Mouse (Mus musculus): ENCODE results near the gene Six1.
"Not testable (repeated sequence)": the region's sequence is repeated elsewhere in the genome, so short reads cannot be mapped to it uniquely, and the experiment has no call there.

Gene Six1

GRCm38 (mm10) chr12:73034901-73035895 is 18.5 kb downstream of the Six1 start:
- DNase-seq (ENCODE audit: low spot score) = peak; percentile 57

GRCm38 (mm10) chr12:73032665-73033064 is 21.0 kb downstream of the Six1 start:
- DNase-seq (ENCODE audit: low spot score) = no peak

GRCm38 (mm10) chr12:73031315-73031714 is 22.4 kb downstream of the Six1 start:
- DNase-seq (ENCODE audit: low spot score) = no peak

GRCm38 (mm10) chr12:73025490-73025889 is 28.2 kb downstream of the Six1 start:
- DNase-seq (ENCODE audit: low spot score) = no peak

GRCm38 (mm10) chr12:73020941-73021340 is 32.7 kb downstream of the Six1 start:
- peak; percentile 89 for DNase-seq (ENCODE audit: low spot score)

- DNase-seq (ENCODE audit: low spot score) = no peak
Measured at GRCm38 (mm10) chr12:73020422-73020821, 33.3 kb downstream of the Six1 start.

GRCm38 (mm10) chr12:73018838-73019237 is 34.8 kb downstream of the Six1 start:
- DNase-seq (ENCODE audit: low spot score) = no peak

GRCm38 (mm10) chr12:73016171-73016570 is 37.5 kb downstream of the Six1 start:
- DNase-seq (ENCODE audit: low spot score) = no peak

- DNase-seq (ENCODE audit: low spot score) = no peak
Measured at GRCm38 (mm10) chr12:73014311-73014710, 39.4 kb downstream of the Six1 start.

- no peak for DNase-seq (ENCODE audit: low spot score)
Measured at GRCm38 (mm10) chr12:73012824-73013223, 40.9 kb downstream of the Six1 start.

- DNase-seq (ENCODE audit: low spot score) = no peak
Measured at GRCm38 (mm10) chr12:73012136-73012785, 41.4 kb downstream of the Six1 start.

GRCm38 (mm10) chr12:73002903-73003302 is 50.8 kb downstream of the Six1 start:
- not testable (repeated sequence) for DNase-seq (ENCODE audit: low spot score)

GRCm38 (mm10) chr12:73002281-73002680 is 51.4 kb downstream of the Six1 start:
- not testable (repeated sequence) for DNase-seq (ENCODE audit: low spot score)

GRCm38 (mm10) chr12:72998105-72999001 is 55.3 kb downstream of the Six1 start:
- DNase-seq (ENCODE audit: low spot score) = no peak

GRCm38 (mm10) chr12:72996646-72997045 is 57.0 kb downstream of the Six1 start:
- DNase-seq (ENCODE audit: low spot score) = no peak

Data from retina, embryonic 14.5 days (tissue).